Mouse (Mus musculus): ENCODE data around the gene Dpf3. TPM values are rescaled to one million over a fixed set of nuclear protein-coding genes. Genes with fewer than 3 reads are reported as not detected.

Gene Dpf3
- polyA plus RNA-seq, 1 experiment: 42.6 TPM

GRCm38 (mm10) chr12:83525822-83526544 is 38.5 kb upstream of the Dpf3 start:
- Histone ChIP-seq H3K27me3 (ENCODE audit: control insufficient read depth, insufficient read depth, low read length) (no peaks in the 10 kb centered on the region), H3K4me1 (ENCODE audit: control insufficient read depth, insufficient read depth, low read length) (peaks cover 13% of the 10 kb centered on the region), H3K27ac (ENCODE audit: insufficient read depth, low read length) (no peak overlapping the region), H3K4me3 (replicated peaks; ENCODE audit: insufficient read depth, low read depth, low read length) (no peak overlapping the region)
- WGBS: 88% methylated on average over 18 of the region's 18 CpGs
- no peak for DNase-seq
- no peak for TF ChIP-seq CTCF (IDR thresholded peaks at IDR 0.05; ENCODE audit: borderline replicate concordance, insufficient read depth, low read depth, low read length)
- TF ChIP-seq POLR2A (IDR thresholded peaks at IDR 0.05; ENCODE audit: borderline replicate concordance, insufficient read depth, low read length): no peak

- no peaks in the 10 kb centered on the region for H3K27me3 ChIP-seq (ENCODE audit: control insufficient read depth, insufficient read depth, low read length)
- peak; percentile 21; the same call in 1 of the 2 replicates for TF ChIP-seq CTCF (IDR thresholded peaks at IDR 0.05; ENCODE audit: borderline replicate concordance, insufficient read depth, low read depth, low read length)
- TF ChIP-seq POLR2A (IDR thresholded peaks at IDR 0.05; ENCODE audit: borderline replicate concordance, insufficient read depth, low read length): no peak
- H3K27ac ChIP-seq (ENCODE audit: insufficient read depth, low read length): no peak overlapping the region
- 19% methylated on average over 5 of the region's 5 CpGs for WGBS
- DNase-seq: peak; percentile 46 to 79
- H3K4me1 ChIP-seq (ENCODE audit: control insufficient read depth, insufficient read depth, low read length): peaks cover 13% of the 10 kb centered on the region
- H3K4me3 ChIP-seq (replicated peaks; ENCODE audit: insufficient read depth, low read depth, low read length): no peak overlapping the region
Observed at GRCm38 (mm10) chr12:83524329-83524728, 36.8 kb upstream of the Dpf3 start.

GRCm38 (mm10) chr12:83523892-83524291 is 36.4 kb upstream of the Dpf3 start:
- DNase-seq: no peak
- TF ChIP-seq POLR2A (IDR thresholded peaks at IDR 0.05; ENCODE audit: borderline replicate concordance, insufficient read depth, low read length) (no peak), CTCF (IDR thresholded peaks at IDR 0.05; ENCODE audit: borderline replicate concordance, insufficient read depth, low read depth, low read length) (no peak)
- WGBS: 73% methylated on average over 4 of the region's 4 CpGs
- H3K27ac ChIP-seq (ENCODE audit: insufficient read depth, low read length): peak overlapping the region; percentile 28; the same call in 1 of the 2 replicates
- H3K4me3 ChIP-seq (replicated peaks; ENCODE audit: insufficient read depth, low read depth, low read length): no peak overlapping the region
- no peaks in the 10 kb centered on the region for H3K27me3 ChIP-seq (ENCODE audit: control insufficient read depth, insufficient read depth, low read length)
- H3K4me1 ChIP-seq (ENCODE audit: control insufficient read depth, insufficient read depth, low read length): peaks cover 13% of the 10 kb centered on the region

- no peak overlapping the region for H3K4me3 ChIP-seq (replicated peaks; ENCODE audit: insufficient read depth, low read depth, low read length)
- 90% methylated on average over 6 of the region's 6 CpGs for whole genome bisulfite sequencing
- DNase-seq: no peak
- TF ChIP-seq POLR2A (IDR thresholded peaks at IDR 0.05; ENCODE audit: borderline replicate concordance, insufficient read depth, low read length): no peak
- no peak for TF ChIP-seq CTCF (IDR thresholded peaks at IDR 0.05; ENCODE audit: borderline replicate concordance, insufficient read depth, low read depth, low read length)
- no peak overlapping the region for H3K27ac ChIP-seq (ENCODE audit: insufficient read depth, low read length)
- H3K4me1 ChIP-seq (ENCODE audit: control insufficient read depth, insufficient read depth, low read length): peaks cover 13% of the 10 kb centered on the region
- no peaks in the 10 kb centered on the region for H3K27me3 ChIP-seq (ENCODE audit: control insufficient read depth, insufficient read depth, low read length)
Observed at GRCm38 (mm10) chr12:83523056-83523455, 35.5 kb upstream of the Dpf3 start.

GRCm38 (mm10) chr12:83521083-83521482 is 33.6 kb upstream of the Dpf3 start:
- no peak overlapping the region for H3K27ac ChIP-seq (ENCODE audit: insufficient read depth, low read length)
- no peak for DNase-seq

GRCm38 (mm10) chr12:83520311-83520890 is 32.9 kb upstream of the Dpf3 start, which contains the start of gene Dcaf4:
Gene Dcaf4, plus strand, starts transcription at chr12:83520466.
- WGBS: under 1% methylated on average over 32 of the region's 32 CpGs
- Histone ChIP-seq H3K4me1 (ENCODE audit: control insufficient read depth, insufficient read depth, low read length) (peaks cover 13% of the 10 kb centered on the region), H3K27ac (ENCODE audit: insufficient read depth, low read length) (no peak within 1 kb of the TSS), H3K4me3 (replicated peaks; ENCODE audit: insufficient read depth, low read depth, low read length) (peak within 1 kb of the TSS; percentile 77), H3K27me3 (ENCODE audit: control insufficient read depth, insufficient read depth, low read length) (no peaks in the 10 kb centered on the region)
- DNase-seq: peak; percentile 97
- TF ChIP-seq POLR2A (IDR thresholded peaks at IDR 0.05; ENCODE audit: borderline replicate concordance, insufficient read depth, low read length) (no peak; the same call in 1 of the 2 replicates), CTCF (IDR thresholded peaks at IDR 0.05; ENCODE audit: borderline replicate concordance, insufficient read depth, low read depth, low read length) (no peak)

More at GRCm38 (mm10) chr12:83521083-83521482, 33.6 kb upstream of the Dpf3 start:
- TF ChIP-seq CTCF (IDR thresholded peaks at IDR 0.05; ENCODE audit: borderline replicate concordance, insufficient read depth, low read depth, low read length): no peak
- no peak for TF ChIP-seq POLR2A (IDR thresholded peaks at IDR 0.05; ENCODE audit: borderline replicate concordance, insufficient read depth, low read length)
- Histone ChIP-seq H3K4me1 (ENCODE audit: control insufficient read depth, insufficient read depth, low read length) (peaks cover 13% of the 10 kb centered on the region), H3K27me3 (ENCODE audit: control insufficient read depth, insufficient read depth, low read length) (no peaks in the 10 kb centered on the region), H3K4me3 (replicated peaks; ENCODE audit: insufficient read depth, low read depth, low read length) (no peak overlapping the region)
- 60% methylated on average over 8 of the region's 8 CpGs for WGBS

- WGBS: 96% methylated on average over 3 of the region's 3 CpGs
- Histone ChIP-seq H3K27me3 (ENCODE audit: control insufficient read depth, insufficient read depth, low read length) (no peaks in the 10 kb centered on the region), H3K4me1 (ENCODE audit: control insufficient read depth, insufficient read depth, low read length) (no peaks in the 10 kb centered on the region; the same call in 1 of the 2 replicates), H3K27ac (ENCODE audit: insufficient read depth, low read length) (no peak overlapping the region), H3K4me3 (replicated peaks; ENCODE audit: insufficient read depth, low read depth, low read length) (no peak overlapping the region)
- TF ChIP-seq CTCF (IDR thresholded peaks at IDR 0.05; ENCODE audit: borderline replicate concordance, insufficient read depth, low read depth, low read length): no peak
- TF ChIP-seq POLR2A (IDR thresholded peaks at IDR 0.05; ENCODE audit: borderline replicate concordance, insufficient read depth, low read length): no peak
- no peak for DNase-seq
Observed at GRCm38 (mm10) chr12:83517580-83517979, 30.1 kb upstream of the Dpf3 start.

- H3K4me3 ChIP-seq (replicated peaks; ENCODE audit: insufficient read depth, low read depth, low read length): no peak overlapping the region
Observed at GRCm38 (mm10) chr12:83514216-83514615, 26.7 kb upstream of the Dpf3 start.

More at GRCm38 (mm10) chr12:83514216-83514615, 26.7 kb upstream of the Dpf3 start:
- TF ChIP-seq CTCF (IDR thresholded peaks at IDR 0.05; ENCODE audit: borderline replicate concordance, insufficient read depth, low read depth, low read length): no peak
- no peak for TF ChIP-seq POLR2A (IDR thresholded peaks at IDR 0.05; ENCODE audit: borderline replicate concordance, insufficient read depth, low read length)
- no peak for DNase-seq
- 44% methylated on average over 4 of the region's 4 CpGs for WGBS
- Histone ChIP-seq H3K27me3 (ENCODE audit: control insufficient read depth, insufficient read depth, low read length) (no peaks in the 10 kb centered on the region), H3K27ac (ENCODE audit: insufficient read depth, low read length) (no peak overlapping the region), H3K4me1 (ENCODE audit: control insufficient read depth, insufficient read depth, low read length) (no peaks in the 10 kb centered on the region)

All from cerebellum, adult 2 months (tissue).